Mouse (Mus musculus) ovary, adult 18-20 months (tissue): ENCODE measurements around the gene Rap1a.

Source experiments
- DNase-seq: peaks from one replicate; pipeline ENCODE4 v3.0.0; 2022; ENCODE audit warnings: low spot score, mixed read lengths

Gene Rap1a

GRCm38 (mm10) chr3:105763132-105763851 is 37.8 kb downstream of the Rap1a start:
- DNase-seq: no peak

- DNase-seq: no peak
Observed at GRCm38 (mm10) chr3:105760063-105760462, 41.1 kb downstream of the Rap1a start.

GRCm38 (mm10) chr3:105758658-105759057 is 42.5 kb downstream of the Rap1a start:
- no peak for DNase-seq

GRCm38 (mm10) chr3:105758098-105758497 is 43.0 kb downstream of the Rap1a start:
- no peak for DNase-seq

GRCm38 (mm10) chr3:105757323-105758083 is 43.6 kb downstream of the Rap1a start:
- no peak for DNase-seq

GRCm38 (mm10) chr3:105756505-105756904 is 44.6 kb downstream of the Rap1a start:
- no peak for DNase-seq

GRCm38 (mm10) chr3:105755123-105755522 is 46.0 kb downstream of the Rap1a start:
- no peak for DNase-seq

- DNase-seq: no peak
Observed at GRCm38 (mm10) chr3:105754184-105754583, 47.0 kb downstream of the Rap1a start.

GRCm38 (mm10) chr3:105750810-105751209 is 50.3 kb downstream of the Rap1a start:
- DNase-seq: no peak

- no peak for DNase-seq
Observed at GRCm38 (mm10) chr3:105746542-105746941, 54.6 kb downstream of the Rap1a start.

- DNase-seq: no peak
Observed at GRCm38 (mm10) chr3:105737666-105738065, 63.5 kb downstream of the Rap1a start.

GRCm38 (mm10) chr3:105737070-105737469 is 64.1 kb downstream of the Rap1a start:
- DNase-seq: no peak

- DNase-seq: no peak
Observed at GRCm38 (mm10) chr3:105736148-105736547, 65.0 kb downstream of the Rap1a start.

GRCm38 (mm10) chr3:105735285-105735684 is 65.9 kb downstream of the Rap1a start:
- no peak for DNase-seq

- no peak for DNase-seq
Observed at GRCm38 (mm10) chr3:105733538-105733937, 67.6 kb downstream of the Rap1a start.

GRCm38 (mm10) chr3:105732360-105732759 is 68.8 kb downstream of the Rap1a start:
- DNase-seq: no peak

GRCm38 (mm10) chr3:105726037-105726436 is 75.1 kb downstream of the Rap1a start:
- no peak for DNase-seq

GRCm38 (mm10) chr3:105722510-105722909 is 78.6 kb downstream of the Rap1a start:
- no peak for DNase-seq

- no peak for DNase-seq
Observed at GRCm38 (mm10) chr3:105721681-105722201, 79.4 kb downstream of the Rap1a start.

- DNase-seq: no peak
Observed at GRCm38 (mm10) chr3:105720514-105720913, 80.6 kb downstream of the Rap1a start.

GRCm38 (mm10) chr3:105719979-105720378 is 81.2 kb downstream of the Rap1a start:
- DNase-seq: no peak

GRCm38 (mm10) chr3:105718746-105719145 is 82.4 kb downstream of the Rap1a start:
- DNase-seq: no peak

- no peak for DNase-seq
Observed at GRCm38 (mm10) chr3:105717856-105718555, 83.1 kb downstream of the Rap1a start.
